Mouse (Mus musculus): ENCODE data around the gene Hcar2. TPM values are rescaled to one million over a fixed set of nuclear protein-coding genes. Genes with fewer than 3 reads are reported as not detected.
A peak's percentile ranks its signal among the peaks of the same experiment; 100 is the strongest.

Hcar2 gene
- polyA plus RNA-seq (2015; fragmentation: Nextera tagmentation; extraction: Ambion mirVana): not detected in 2 replicates

DNA sequence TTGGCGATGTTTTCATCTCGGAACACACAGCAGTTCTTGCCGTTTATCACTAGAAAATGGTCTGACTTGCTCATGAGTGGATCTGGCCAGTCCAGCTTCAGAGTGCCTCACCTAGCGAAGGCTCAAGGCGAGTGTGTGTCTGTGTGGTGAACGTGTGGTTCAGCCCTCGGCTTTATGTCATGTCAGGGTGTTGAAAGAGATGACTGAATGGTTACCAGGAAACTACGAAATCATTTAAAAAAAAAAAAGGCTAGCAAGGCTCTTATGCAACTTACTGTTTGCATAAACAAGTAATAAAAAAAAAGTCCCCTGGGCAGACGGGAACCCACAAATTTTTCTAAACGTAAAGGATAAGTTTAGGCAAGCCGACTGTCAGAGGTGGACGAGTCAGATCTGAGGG, at the start of gene Hcar2:
TSS of gene Hcar2 (minus strand) at position 135 of the 400 bp plus-strand sequence.
- H3K4me3 ChIP-seq (replicated peaks): no peak within 1 kb of the TSS
- H3K4me1 ChIP-seq (replicated peaks): no peaks in the 10 kb centered on the region
- no peak within 1 kb of the TSS for H3K9ac ChIP-seq (replicated peaks)
- no peak for ATAC-seq
- H3K4me2 ChIP-seq (replicated peaks): no peak within 1 kb of the TSS
- peaks cover 2% of the 10 kb centered on the region; the same call in 1 of the 2 replicates for H3K9me3 ChIP-seq
- no peak within 1 kb of the TSS for H3K27ac ChIP-seq
- H3K27me3 ChIP-seq: no peaks in the 10 kb centered on the region
- WGBS: 86% methylated on average over 12 of the region's 12 CpGs
- H3K36me3 ChIP-seq: no peaks in the 10 kb centered on the region

DNA sequence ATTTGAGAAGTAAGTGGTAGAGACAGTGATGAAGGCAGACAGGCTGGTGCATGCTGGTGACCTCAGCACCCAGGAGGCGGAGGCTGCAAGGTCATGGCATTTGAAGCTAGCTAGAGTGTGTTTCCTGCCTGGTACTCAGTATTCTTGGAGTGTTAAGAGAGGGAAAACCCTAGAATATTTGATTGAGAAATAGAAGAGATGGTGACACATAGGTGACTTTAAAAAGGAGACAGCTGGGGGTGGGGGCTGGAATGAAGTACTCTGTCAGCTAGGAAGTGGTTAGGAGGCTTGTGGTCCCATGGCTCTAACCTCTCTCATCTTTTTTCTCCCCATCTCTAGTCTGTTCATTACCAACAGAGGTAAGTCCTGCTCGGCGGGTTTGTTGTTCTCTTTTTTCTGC, 49.6 kb upstream of the Hcar2 start:
- H3K27ac ChIP-seq: no peak overlapping the region
- H3K9me3 ChIP-seq: no peaks in the 10 kb centered on the region
- no peak overlapping the region for H3K9ac ChIP-seq (replicated peaks)
- H3K27me3 ChIP-seq: no peaks in the 10 kb centered on the region
- no peak overlapping the region for H3K4me2 ChIP-seq (replicated peaks)
- H3K4me3 ChIP-seq (replicated peaks): no peak overlapping the region
- ATAC-seq: no peak
- peaks cover 83% of the 10 kb centered on the region for H3K36me3 ChIP-seq
- peaks cover 9% of the 10 kb centered on the region; the same call in 1 of the 2 replicates for H3K4me1 ChIP-seq (replicated peaks)
- WGBS: 94% methylated on average over 3 of the region's 3 CpGs

- WGBS: 5% methylated on average over 10 of the region's 10 CpGs
- Histone ChIP-seq H3K27me3 (no peaks in the 10 kb centered on the region), H3K36me3 (peaks cover 39% of the 10 kb centered on the region), H3K4me3 (replicated peaks) (peak overlapping the region; percentile 96), H3K9ac (replicated peaks) (peak overlapping the region; percentile 99), H3K27ac (peak overlapping the region; percentile 77), H3K4me1 (replicated peaks) (peaks cover 32% of the 10 kb centered on the region), H3K4me2 (replicated peaks) (peak overlapping the region; percentile 97), H3K9me3 (no peaks in the 10 kb centered on the region)
- no peak for ATAC-seq
Observed at GRCm38 (mm10) chr5:123907631-123907977, 42.3 kb upstream of the Hcar2 start.

- peak within 1 kb of the TSS; percentile 96 for H3K4me3 ChIP-seq (replicated peaks)
- H3K9ac ChIP-seq (replicated peaks): peak within 1 kb of the TSS; percentile 99
- H3K9me3 ChIP-seq: no peaks in the 10 kb centered on the region
- peak within 1 kb of the TSS; percentile 97 for H3K4me2 ChIP-seq (replicated peaks)
- peak within 1 kb of the TSS; percentile 77 for H3K27ac ChIP-seq
- no peaks in the 10 kb centered on the region for H3K27me3 ChIP-seq
- H3K4me1 ChIP-seq (replicated peaks): peaks cover 28% of the 10 kb centered on the region
- peak; percentile 93 for ATAC-seq
- WGBS: 0% methylated on average over 57 of the region's 61 CpGs
- H3K36me3 ChIP-seq: peaks cover 34% of the 10 kb centered on the region
Observed at GRCm38 (mm10) chr5:123906976-123907630, 41.8 kb upstream of the Hcar2 start, which contains the start of gene Denr. TSS of gene Denr (plus strand) at chr5:123907175.

DNA sequence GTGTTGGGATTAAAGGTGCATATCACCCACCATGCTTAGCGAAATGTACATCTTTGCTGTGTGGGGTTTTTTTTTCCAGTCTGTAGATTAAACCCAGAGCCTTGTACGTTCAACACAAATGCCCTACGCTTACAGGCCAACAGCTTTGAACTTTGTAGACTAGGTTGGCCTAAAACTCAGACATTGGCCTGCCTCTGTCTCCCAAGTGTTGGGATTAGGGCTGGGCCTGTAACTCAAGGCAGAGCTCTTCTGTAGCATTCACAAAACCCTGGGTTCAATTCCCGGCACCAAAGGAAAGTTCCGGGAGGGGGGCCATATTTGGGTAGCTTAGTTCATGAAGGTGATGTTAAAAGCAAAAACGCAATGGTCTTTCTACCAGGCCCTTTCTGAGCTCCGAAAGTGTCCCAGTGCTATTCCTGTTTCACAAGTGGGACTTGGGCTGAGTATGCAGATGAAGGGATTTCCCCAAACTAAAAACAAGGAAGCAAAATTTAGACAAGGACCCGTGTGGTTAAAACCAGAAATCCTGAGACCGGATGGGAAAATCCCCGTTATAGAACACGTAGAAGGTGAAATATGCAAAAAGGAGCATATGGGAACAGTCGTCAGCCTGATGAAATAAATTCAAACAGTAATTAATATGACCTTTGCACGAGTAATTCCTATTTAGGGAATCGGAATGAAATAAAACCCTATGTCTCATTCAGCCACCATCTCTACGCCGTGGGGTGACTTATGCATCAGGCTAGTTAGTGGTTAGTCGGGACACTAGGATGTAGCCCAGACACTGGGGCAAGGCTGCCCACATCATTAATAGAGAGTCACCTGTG, 41.1 kb upstream of the Hcar2 start:
- Histone ChIP-seq H3K4me2 (replicated peaks) (peak overlapping the region; percentile 97), H3K27me3 (no peaks in the 10 kb centered on the region), H3K9me3 (no peaks in the 10 kb centered on the region), H3K4me1 (replicated peaks) (peaks cover 28% of the 10 kb centered on the region), H3K27ac (no peak overlapping the region), H3K4me3 (replicated peaks) (peak overlapping the region; percentile 96), H3K9ac (replicated peaks) (no peak overlapping the region), H3K36me3 (peaks cover 27% of the 10 kb centered on the region)
- ATAC-seq: no peak
- 75% methylated on average over 17 of the region's 17 CpGs for WGBS

DNA sequence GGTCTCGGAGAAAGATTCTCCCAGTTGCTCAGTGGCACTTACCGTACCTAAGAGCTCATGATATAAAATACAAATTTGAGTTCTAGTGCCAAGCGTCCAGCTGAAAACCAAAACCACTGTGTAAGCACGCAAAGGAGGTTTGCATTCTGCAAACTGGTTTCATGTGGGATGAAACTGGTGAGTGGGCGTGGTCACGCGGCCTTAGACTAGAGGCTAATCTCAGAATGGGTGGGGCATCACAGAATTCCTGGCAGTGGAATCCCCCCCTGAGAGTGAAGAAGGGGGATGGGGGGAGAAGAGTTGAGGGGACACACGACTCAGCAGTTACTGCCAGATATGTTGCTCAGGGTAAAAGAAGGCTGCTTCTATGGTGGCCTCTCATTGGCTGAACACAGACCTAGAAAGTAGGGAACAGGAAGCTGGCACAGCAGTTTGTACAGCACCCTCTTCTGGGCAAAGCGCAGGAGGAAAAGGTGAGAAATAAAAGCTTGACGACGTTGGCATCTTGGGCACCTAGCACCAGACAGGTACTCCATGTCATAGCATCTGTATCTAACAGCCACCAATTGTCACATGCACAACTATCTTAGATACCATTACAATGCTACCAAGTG, 38.9 kb upstream of the Hcar2 start:
- Histone ChIP-seq H3K4me3 (replicated peaks) (no peak overlapping the region), H3K4me1 (replicated peaks) (peaks cover 17% of the 10 kb centered on the region), H3K27me3 (no peaks in the 10 kb centered on the region), H3K9me3 (no peaks in the 10 kb centered on the region), H3K36me3 (peaks cover 7% of the 10 kb centered on the region), H3K9ac (replicated peaks) (no peak overlapping the region), H3K4me2 (replicated peaks) (no peak overlapping the region), H3K27ac (no peak overlapping the region)
- ATAC-seq: no peak
- WGBS: 75% methylated on average over 11 of the region's 11 CpGs

GRCm38 (mm10) chr5:123897352-123897751, 32.1 kb upstream of the Hcar2 start:
- no peaks in the 10 kb centered on the region for H3K9me3 ChIP-seq
- no peak overlapping the region for H3K9ac ChIP-seq (replicated peaks)
- no peaks in the 10 kb centered on the region for H3K27me3 ChIP-seq
- H3K36me3 ChIP-seq: no peaks in the 10 kb centered on the region
- no peak overlapping the region for H3K27ac ChIP-seq
- ATAC-seq: no peak
- H3K4me1 ChIP-seq (replicated peaks): no peaks in the 10 kb centered on the region
- H3K4me3 ChIP-seq (replicated peaks): no peak overlapping the region
- no peak overlapping the region for H3K4me2 ChIP-seq (replicated peaks)
- 86% methylated on average over 13 of the region's 13 CpGs for WGBS

- WGBS: 85% methylated on average over 11 of the region's 11 CpGs
- Histone ChIP-seq H3K9ac (replicated peaks) (no peak overlapping the region), H3K4me2 (replicated peaks) (no peak overlapping the region), H3K36me3 (no peaks in the 10 kb centered on the region), H3K4me1 (replicated peaks) (no peaks in the 10 kb centered on the region), H3K27me3 (no peaks in the 10 kb centered on the region), H3K4me3 (replicated peaks) (no peak overlapping the region), H3K27ac (no peak overlapping the region), H3K9me3 (no peaks in the 10 kb centered on the region)
- ATAC-seq: no peak
Observed at GRCm38 (mm10) chr5:123896395-123896794, 31.1 kb upstream of the Hcar2 start.

- WGBS: 90% methylated on average over 5 of the region's 5 CpGs
- ATAC-seq: no peak
- no peak overlapping the region for H3K4me3 ChIP-seq (replicated peaks)
- no peak overlapping the region for H3K27ac ChIP-seq
- H3K9me3 ChIP-seq: no peaks in the 10 kb centered on the region
- no peak overlapping the region for H3K4me2 ChIP-seq (replicated peaks)
- H3K27me3 ChIP-seq: no peaks in the 10 kb centered on the region
- H3K9ac ChIP-seq (replicated peaks): no peak overlapping the region
- no peaks in the 10 kb centered on the region for H3K4me1 ChIP-seq (replicated peaks)
- H3K36me3 ChIP-seq: no peaks in the 10 kb centered on the region
Observed at GRCm38 (mm10) chr5:123893520-123893919, 28.2 kb upstream of the Hcar2 start.

GRCm38 (mm10) chr5:123891669-123892068, 26.4 kb upstream of the Hcar2 start:
- Histone ChIP-seq H3K27me3 (no peaks in the 10 kb centered on the region), H3K9me3 (no peaks in the 10 kb centered on the region), H3K4me3 (replicated peaks) (no peak overlapping the region), H3K4me1 (replicated peaks) (no peaks in the 10 kb centered on the region), H3K36me3 (no peaks in the 10 kb centered on the region), H3K4me2 (replicated peaks) (no peak overlapping the region), H3K9ac (replicated peaks) (no peak overlapping the region), H3K27ac (no peak overlapping the region)
- 52% methylated on average over 6 of the region's 6 CpGs for WGBS
- no peak for ATAC-seq

GRCm38 (mm10) chr5:123890987-123891386, 25.7 kb upstream of the Hcar2 start:
- WGBS: 79% methylated on average over 5 of the region's 5 CpGs
- no peak overlapping the region for H3K9ac ChIP-seq (replicated peaks)
- H3K4me1 ChIP-seq (replicated peaks): no peaks in the 10 kb centered on the region
- no peaks in the 10 kb centered on the region for H3K9me3 ChIP-seq
- no peak overlapping the region for H3K27ac ChIP-seq
- H3K36me3 ChIP-seq: no peaks in the 10 kb centered on the region
- no peak overlapping the region for H3K4me2 ChIP-seq (replicated peaks)
- H3K27me3 ChIP-seq: no peaks in the 10 kb centered on the region
- H3K4me3 ChIP-seq (replicated peaks): no peak overlapping the region
- no peak for ATAC-seq

- Histone ChIP-seq H3K27ac (no peak overlapping the region), H3K4me2 (replicated peaks) (no peak overlapping the region), H3K36me3 (no peaks in the 10 kb centered on the region), H3K27me3 (no peaks in the 10 kb centered on the region), H3K4me1 (replicated peaks) (no peaks in the 10 kb centered on the region), H3K9me3 (no peaks in the 10 kb centered on the region), H3K4me3 (replicated peaks) (no peak overlapping the region), H3K9ac (replicated peaks) (no peak overlapping the region)
- WGBS: 84% methylated on average over 2 of the region's 2 CpGs
- ATAC-seq: no peak
Observed at GRCm38 (mm10) chr5:123890312-123890711, 25.0 kb upstream of the Hcar2 start.

Data from midbrain, embryonic 13.5 days (tissue).